Mouse (Mus musculus) central nervous system, embryonic 18 days (tissue): Measurements from ENCODE around the gene Zmynd12. TPM values are rescaled to one million over a fixed set of nuclear protein-coding genes. Genes with fewer than 3 reads are reported as not detected.

ENCODE experiments used
- polyA plus RNA-seq: library from polyadenylated mRNA; depleted of rRNA; stranded (reverse); fragments of >200 nt; gene quantifications from 2 replicates; pipeline ENCODE4 v1.2.3, GENCODE M21; 2012; rRNA removed

Zmynd12 gene
- polyA plus RNA-seq: 0.25 and 0.44 TPM in 2 replicates

GRCm38 (mm10) chr4:119422294-119422964, at the start of gene Zmynd12, which contains the start of gene Ppcs:
Zmynd12 (plus strand) TSS chr4:119422814.
Ppcs (minus strand) TSS chr4:119422420.

GRCm38 (mm10) chr4:119415072-119415753, 7.4 kb upstream of the Zmynd12 start, which contains the start of gene Ccdc30:
Ccdc30 (minus strand) TSS chr4:119415521.

GRCm38 (mm10) chr4:119492291-119492932, 69.8 kb downstream of the Zmynd12 start, which contains the start of gene Rimkla:
Rimkla (minus strand) TSS chr4:119492628.

Other genes with a start within 250 kb of the Zmynd12 start
- 4.2 and 5.2 TPM in 2 replicates for gene Zfp691, start 248.6 kb upstream of the Zmynd12 start, polyA plus RNA-seq
- gene Ermap, start 232.8 kb upstream of the Zmynd12 start, polyA plus RNA-seq: 0.45 and 0.51 TPM in 2 replicates
- gene Svbp, start 227.5 kb upstream of the Zmynd12 start, polyA plus RNA-seq: 152 and 154 TPM in 2 replicates
- 0.56 and 0.60 TPM in 2 replicates for gene Tmem269, start 204.6 kb upstream of the Zmynd12 start, polyA plus RNA-seq
- gene AU022252, start 190.1 kb upstream of the Zmynd12 start, polyA plus RNA-seq: 15.4 and 16.3 TPM in 2 replicates
- gene P3h1, start 189.9 kb upstream of the Zmynd12 start, polyA plus RNA-seq: 20.6 and 24.2 TPM in 2 replicates
- gene Cldn19, start 167.4 kb upstream of the Zmynd12 start, polyA plus RNA-seq: 0.56 and 1.1 TPM in 2 replicates
- 777 and 833 TPM in 2 replicates for gene Ybx1, start 128.2 kb upstream of the Zmynd12 start, polyA plus RNA-seq
- gene Ppih, start 102.3 kb upstream of the Zmynd12 start, polyA plus RNA-seq: 53.0 and 55.8 TPM in 2 replicates
- gene Ccdc30, start 7.3 kb upstream of the Zmynd12 start, polyA plus RNA-seq: 13.4 and 13.5 TPM in 2 replicates
- 10.5 and 10.8 TPM in 2 replicates for gene Ppcs, start 394 bp upstream of the Zmynd12 start, polyA plus RNA-seq
- 21.0 and 21.6 TPM in 2 replicates for gene Rimkla, start 69.8 kb downstream of the Zmynd12 start, polyA plus RNA-seq
- gene Foxj3, start 114.2 kb downstream of the Zmynd12 start, polyA plus RNA-seq: 41.1 and 45.4 TPM in 2 replicates
- 13.9 and 15.2 TPM in 2 replicates for gene Frg2f1, start 116.7 kb downstream of the Zmynd12 start, polyA plus RNA-seq
- gene Guca2a, start 214.9 kb downstream of the Zmynd12 start, polyA plus RNA-seq: 0.16 TPM in 1 of 2 replicates, not detected in the other
- gene Guca2b, start 236.1 kb downstream of the Zmynd12 start, polyA plus RNA-seq: not detected in 2 replicates